Mouse (Mus musculus): ENCODE data around the gene Rhof.

GRCm38 (mm10) chr5:123130030-123130813, 2.3 kb downstream of the Rhof start:
- TF ChIP-seq CTCF (IDR thresholded peaks at IDR 0.05; ENCODE audit: low read depth, low read length) (no peak), POLR2A (IDR thresholded peaks at IDR 0.05; ENCODE audit: extremely low read depth, insufficient read depth, low read length) (no peak)
